Mouse (Mus musculus): Measurements from ENCODE around the gene Ostf1.

- TF ChIP-seq MYOD1 (IDR thresholded peaks at IDR 0.05; ENCODE audit: control insufficient read depth in 1 of 3, insufficient read length in 2 of 3, low read depth in 2 of 3) = no peak
- no peak for TF ChIP-seq E2F4 (IDR thresholded peaks at IDR 0.05; ENCODE audit: insufficient read depth)
- TF ChIP-seq POLR2A (IDR thresholded peaks at IDR 0.05; ENCODE audit: insufficient read length, low read depth) = no peak
- no peak for TF ChIP-seq USF1 (IDR thresholded peaks at IDR 0.05; ENCODE audit: low read depth)
- no peak for TF ChIP-seq MAX (IDR thresholded peaks at IDR 0.05; ENCODE audit: low read depth)
- TF ChIP-seq TCF12 (IDR thresholded peaks at IDR 0.05; ENCODE audit: insufficient read depth, poor library complexity, severe bottlenecking) = no peak
- no peak for TF ChIP-seq MYOG (IDR thresholded peaks at IDR 0.05; ENCODE audit: control insufficient read depth in 1 of 3, insufficient read depth in 1 of 3, insufficient read length in 2 of 3, low read depth in 2 of 3)
These were observed 34.7 kb downstream of the Ostf1 start for GRCm38 (mm10) chr19:18596876-18597275.
